Mouse (Mus musculus) ovary, adult 18-20 months (tissue): ENCODE data around the gene Clba1.

Experiments used
- DNase-seq: peaks from one replicate; pipeline ENCODE4 v3.0.0; 2022; ENCODE audit warnings: low spot score, mixed read lengths

Gene Clba1

DNA sequence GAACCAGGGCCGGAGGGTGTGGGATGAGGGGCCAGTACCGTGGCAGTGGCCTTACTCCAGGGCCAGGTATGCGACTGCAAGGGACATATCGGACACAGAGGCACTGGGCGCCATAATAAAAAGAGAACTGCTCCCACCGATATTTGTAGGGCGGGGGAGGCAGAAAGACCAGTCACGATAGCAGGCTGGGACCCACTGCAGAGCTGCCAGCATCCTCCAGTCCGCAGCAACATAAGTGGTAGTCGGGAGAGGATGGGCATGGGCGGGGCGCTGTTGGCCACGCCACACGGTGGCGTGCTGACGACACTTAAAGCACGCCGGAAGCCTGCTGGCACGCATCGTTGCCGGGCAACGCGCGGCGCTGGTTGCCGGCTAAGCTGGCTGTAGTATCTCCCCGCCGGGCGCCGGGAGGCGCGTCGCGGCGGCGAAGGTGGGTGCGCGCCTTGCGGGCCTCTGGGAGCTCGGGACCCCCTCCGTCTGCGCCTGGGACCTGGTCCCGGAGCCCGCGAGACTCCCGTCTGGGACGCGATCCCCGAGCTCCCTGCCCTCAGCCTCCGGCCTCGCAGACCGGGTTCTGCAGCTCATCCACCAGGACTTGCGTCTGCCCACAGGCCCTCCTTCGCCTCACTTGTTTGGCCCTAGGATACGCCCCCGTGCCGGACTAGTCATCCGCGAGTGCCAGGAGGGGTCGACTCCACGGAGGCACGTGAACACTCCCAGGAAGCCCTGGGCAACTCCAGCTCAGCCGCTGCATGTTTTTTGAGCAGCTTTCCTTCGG lies at the start of gene Clba1:
TSS of gene Clba1 (plus strand) at position 351 of the 778 bp plus-strand sequence.
- DNase-seq = peak; percentile 87

DNA sequence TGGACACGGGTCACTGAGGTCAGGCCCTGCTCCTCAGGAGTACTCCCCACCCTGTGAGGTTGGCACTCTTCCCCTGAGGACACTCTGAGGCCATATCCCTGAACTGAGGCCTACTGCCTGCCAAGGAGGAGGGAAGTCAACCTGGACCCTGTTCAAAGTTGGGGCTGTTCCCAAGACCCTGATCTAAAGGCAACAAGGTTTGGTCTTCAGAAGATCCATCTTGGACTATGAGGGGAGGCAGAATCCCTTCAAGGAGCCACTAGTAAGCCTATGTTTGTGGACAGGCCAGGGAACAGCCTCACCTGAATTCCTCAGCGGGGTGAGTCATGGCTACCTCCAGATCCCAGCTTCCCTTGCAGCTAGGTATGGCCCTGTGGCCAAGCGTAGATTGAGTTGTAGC lies 49.3 kb upstream of the Clba1 start:
- no peak for DNase-seq

- no peak for DNase-seq
Measured at GRCm38 (mm10) chr12:112760154-112760926, 48.4 kb upstream of the Clba1 start, which contains the start of gene Pld4. Gene Pld4, plus strand, starts transcription at chr12:112760655.

GRCm38 (mm10) chr12:112761411-112761810 lies 47.3 kb upstream of the Clba1 start:
- DNase-seq = no peak

GRCm38 (mm10) chr12:112762018-112762417 lies 46.7 kb upstream of the Clba1 start:
- no peak for DNase-seq

- DNase-seq = no peak
Measured at GRCm38 (mm10) chr12:112763176-112763575, 45.6 kb upstream of the Clba1 start.

- DNase-seq = no peak
Measured at GRCm38 (mm10) chr12:112764141-112764540, 44.6 kb upstream of the Clba1 start.

GRCm38 (mm10) chr12:112764991-112765390 lies 43.7 kb upstream of the Clba1 start:
- DNase-seq = no peak

- DNase-seq = no peak
Measured at GRCm38 (mm10) chr12:112766586-112766985, 42.2 kb upstream of the Clba1 start.

- no peak for DNase-seq
Measured at GRCm38 (mm10) chr12:112767036-112767890, 41.5 kb upstream of the Clba1 start.

DNA sequence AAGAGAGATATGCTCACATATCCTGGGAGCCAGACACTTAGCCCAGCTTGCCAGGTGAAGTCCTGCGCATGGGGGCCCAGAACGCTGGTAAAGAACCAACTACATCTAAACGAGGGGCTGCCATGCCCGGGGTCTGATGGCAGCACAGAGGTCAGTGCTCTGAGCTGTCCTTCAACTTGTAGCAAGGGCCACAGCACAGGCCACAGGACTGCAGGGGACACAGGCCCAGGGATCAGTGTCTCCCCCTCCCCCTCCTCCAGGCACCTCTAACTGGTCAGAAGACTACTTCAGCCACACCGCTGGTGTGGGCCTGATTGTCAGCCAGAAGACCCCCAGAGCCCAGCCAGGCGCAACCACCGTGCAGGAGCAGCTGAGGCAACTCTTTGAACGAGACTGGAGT lies 40.6 kb upstream of the Clba1 start:
- DNase-seq = no peak

- DNase-seq = no peak
Measured at GRCm38 (mm10) chr12:112769031-112769430, 39.7 kb upstream of the Clba1 start.

- no peak for DNase-seq
Measured at GRCm38 (mm10) chr12:112769751-112770150, 39.0 kb upstream of the Clba1 start.

DNA sequence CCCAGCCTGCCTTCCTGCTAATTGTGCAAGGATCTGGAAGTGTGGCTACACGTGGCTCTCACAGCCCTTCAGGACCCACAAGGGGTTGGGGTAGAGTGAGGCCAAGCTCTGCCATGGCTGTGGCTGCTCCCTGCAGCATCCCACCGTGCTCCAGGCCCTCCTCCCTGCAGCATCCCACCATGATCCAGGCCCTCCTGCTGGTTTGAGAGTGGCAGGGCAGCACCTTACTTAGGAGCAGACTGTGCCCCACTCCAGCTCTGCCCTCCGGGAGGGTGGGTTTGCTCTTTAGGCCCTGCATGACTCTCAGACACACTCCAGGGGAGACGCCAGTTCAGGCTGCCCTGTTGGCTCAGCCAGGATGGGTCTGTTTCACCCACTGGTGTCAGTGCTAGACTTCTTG lies 38.3 kb upstream of the Clba1 start:
- no peak for DNase-seq

DNA sequence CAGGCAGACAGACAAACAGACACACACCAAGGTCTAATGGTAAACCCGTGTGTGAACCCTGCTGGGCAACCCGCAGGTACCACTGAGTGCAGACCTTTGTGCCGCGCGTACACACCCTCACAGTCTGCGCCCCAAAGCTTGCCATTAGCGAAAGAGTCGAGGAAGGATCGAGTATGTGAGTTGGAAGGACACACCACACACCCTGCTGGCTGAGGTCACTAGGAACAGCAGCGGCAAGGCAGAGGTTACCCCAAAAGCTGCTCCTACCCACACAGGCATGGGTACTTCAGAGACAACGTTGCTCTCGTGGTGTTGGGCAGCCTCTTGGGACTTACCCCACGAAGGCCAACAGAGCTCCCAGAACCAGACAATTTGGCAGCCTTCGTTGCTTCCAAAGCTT lies 36.4 kb upstream of the Clba1 start:
- DNase-seq = no peak

DNA sequence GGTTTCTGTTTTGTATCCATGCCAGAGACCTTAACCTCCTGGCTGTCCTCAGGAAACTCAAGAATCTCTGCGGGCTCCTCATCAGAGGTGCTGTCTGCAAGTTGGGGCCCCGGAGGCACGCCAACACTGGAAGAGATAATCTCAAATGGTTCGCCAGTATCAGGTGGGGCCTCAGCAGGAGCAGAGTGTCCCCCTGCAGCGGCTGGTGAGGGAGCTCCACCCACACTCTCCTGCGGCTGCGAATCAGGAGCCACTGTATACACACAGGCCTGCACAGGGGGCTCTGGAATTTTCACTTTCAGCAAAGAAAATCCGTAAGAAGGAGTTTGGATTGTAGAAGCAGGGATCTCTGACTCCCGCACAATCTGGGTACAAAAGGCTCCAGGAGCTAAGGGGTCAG lies 35.4 kb upstream of the Clba1 start:
- no peak for DNase-seq

GRCm38 (mm10) chr12:112774026-112774425 lies 34.7 kb upstream of the Clba1 start:
- no peak for DNase-seq

GRCm38 (mm10) chr12:112774481-112774880 lies 34.3 kb upstream of the Clba1 start:
- DNase-seq = no peak

- no peak for DNase-seq
Measured at GRCm38 (mm10) chr12:112791026-112791425, 17.7 kb upstream of the Clba1 start.

GRCm38 (mm10) chr12:112793601-112794355 lies 15.0 kb upstream of the Clba1 start:
- peak; percentile 80 for DNase-seq

DNA sequence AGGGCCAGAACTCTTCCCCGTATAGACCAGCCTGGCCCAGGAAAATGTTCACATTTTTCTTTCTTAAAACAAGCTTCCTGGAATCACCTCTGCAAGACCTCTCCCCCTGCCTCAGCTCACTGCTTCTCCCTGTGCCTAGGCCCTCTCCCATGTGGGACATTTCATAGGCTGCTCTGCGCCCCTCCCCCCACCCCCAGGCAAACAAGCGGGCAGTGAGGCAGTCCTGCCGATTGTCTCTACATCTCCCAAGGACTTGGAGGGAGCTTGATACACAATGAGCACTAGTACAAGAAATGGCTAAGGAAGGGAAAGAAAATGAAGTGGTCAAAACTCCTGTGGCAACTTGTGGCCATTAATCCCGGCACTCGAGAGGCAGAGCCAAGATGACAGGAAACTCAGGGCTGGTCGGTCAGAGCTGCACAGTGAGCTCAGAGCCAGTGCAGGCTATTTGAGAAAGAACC lies 14.4 kb upstream of the Clba1 start:
- DNase-seq = no peak
